Mouse (Mus musculus) liver, adult (tissue): ENCODE measurements around the gene Slc17a4.

Source experiments
- GATA4 ChIP-seq: IDR thresholded peaks from 2 replicates; pipeline ENCODE4 v1.6.1; 2014; ENCODE audit warnings: mild to moderate bottlenecking, low read length; ENCODE audit not compliant: insufficient replicate concordance

The Slc17a4 gene

DNA sequence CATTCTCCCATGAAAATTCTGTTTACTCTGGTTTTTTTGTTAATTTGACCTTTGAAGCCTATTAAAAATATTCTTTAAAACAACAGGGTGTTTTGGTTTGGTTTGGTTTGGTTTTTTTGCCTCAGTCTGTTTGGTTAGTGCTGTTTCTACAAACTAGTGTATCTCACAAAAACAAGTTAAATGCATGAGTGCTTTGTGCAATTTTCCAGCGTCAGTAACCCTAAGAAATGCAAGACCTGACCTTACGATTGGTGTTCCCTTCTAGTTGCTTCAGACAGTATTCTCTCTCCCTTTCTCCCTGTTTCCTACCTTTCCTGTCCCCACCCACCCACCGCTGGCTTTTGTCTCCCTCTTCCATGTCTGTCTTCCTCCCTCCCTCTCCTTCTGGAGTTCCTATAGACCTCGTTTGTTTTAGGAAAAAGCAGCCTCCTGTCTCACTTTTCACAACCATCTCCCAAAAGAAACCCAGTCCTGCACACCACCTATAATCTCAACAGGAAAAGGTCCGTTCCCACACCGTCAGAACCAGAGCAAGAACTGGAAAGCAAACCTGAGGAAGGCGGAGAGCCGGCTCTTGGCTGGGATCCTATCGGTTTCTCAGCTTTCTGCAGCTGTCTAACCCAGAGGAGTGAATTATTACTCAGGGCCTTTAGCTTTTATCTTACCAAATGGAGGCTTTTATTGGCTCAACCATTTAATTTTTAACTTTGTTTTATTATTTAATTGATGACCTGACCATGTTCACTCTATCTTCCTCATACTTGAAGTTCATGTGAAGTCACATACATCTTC is at the start of gene Slc17a4:
Gene Slc17a4, minus strand, starts transcription at position 634 of the 792 bp plus-strand sequence.
- peak; percentile 68; the same call in 1 of the 2 replicates for TF ChIP-seq GATA4

- no peak for TF ChIP-seq GATA4
Observed at GRCm38 (mm10) chr13:23959776-23960175, 45.0 kb upstream of the Slc17a4 start.

DNA sequence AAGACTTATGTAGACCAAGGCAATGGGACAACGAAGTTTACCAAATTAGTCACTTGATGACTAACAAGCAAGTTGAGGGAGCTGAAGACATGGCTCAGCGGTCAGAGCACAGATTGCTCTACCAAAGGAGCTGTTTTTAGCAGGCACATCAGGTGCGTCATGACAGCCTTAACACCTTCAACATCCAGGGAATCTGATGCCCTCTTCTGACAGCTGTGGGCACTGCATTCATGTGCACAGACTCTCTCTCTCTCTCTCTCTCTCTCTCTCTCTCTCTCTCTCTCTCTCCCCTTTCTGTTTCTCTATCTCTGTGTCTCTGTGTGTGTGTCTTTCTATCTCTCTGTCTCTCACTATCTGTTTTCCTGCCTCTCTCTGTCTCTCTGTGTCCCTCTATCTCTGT is 36.1 kb upstream of the Slc17a4 start:
- no peak for TF ChIP-seq GATA4

DNA sequence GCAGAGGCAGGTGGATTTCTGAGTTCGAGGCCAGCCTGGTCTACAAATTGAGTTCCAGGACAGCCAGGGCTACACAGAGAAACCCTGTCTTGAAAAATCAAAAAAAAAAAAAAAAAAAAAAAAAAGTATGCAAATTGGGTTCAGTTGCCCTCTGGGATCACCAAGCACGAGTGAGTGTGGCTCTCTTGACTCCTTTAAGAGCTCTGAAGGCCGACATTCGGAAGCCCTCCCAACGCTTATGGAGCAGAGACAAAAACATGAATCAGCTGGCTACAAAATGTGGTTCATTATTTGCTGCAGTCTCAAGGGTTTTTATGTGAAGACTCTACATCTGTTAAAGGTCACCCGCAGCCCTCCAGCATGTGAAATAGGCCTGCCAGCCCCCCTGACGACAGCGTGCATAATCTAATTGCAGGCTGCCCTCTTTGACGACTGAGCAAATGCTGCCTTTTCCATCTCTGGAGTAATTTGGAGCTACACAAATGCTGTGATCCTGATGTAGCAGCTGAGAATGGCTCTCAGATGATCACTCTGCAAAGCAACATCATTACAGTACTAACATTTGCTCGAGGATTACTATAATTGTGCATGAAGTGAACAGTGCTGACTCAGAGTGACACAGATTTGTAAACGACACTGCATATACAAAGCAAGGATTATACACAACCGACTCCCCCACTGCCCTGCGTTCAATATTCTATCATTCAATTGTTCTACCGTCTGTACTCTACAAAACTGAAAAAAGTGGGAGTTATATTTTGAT is 34.9 kb upstream of the Slc17a4 start:
- no peak for TF ChIP-seq GATA4

GRCm38 (mm10) chr13:23946254-23946653 is 31.4 kb upstream of the Slc17a4 start:
- no peak for TF ChIP-seq GATA4

DNA sequence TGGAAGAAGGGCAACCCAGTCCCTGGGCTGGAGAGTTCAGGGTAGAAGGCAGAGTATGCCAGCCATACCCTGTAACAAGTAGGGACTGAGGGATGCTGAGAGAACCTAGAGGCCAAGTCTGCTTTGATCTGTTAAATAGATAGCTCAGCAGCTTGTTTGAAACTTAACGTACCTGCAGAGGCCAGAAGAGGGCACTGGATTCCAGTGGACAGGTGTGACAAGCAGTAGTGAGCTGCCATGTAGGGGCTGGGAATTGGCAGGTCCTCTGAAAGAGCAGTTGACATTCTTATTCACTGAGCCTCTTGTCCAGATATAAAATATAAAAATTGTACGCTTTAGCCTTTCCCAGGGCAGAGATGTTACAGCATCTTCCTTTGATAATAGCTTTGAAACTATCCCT is 28.1 kb upstream of the Slc17a4 start:
- no peak for TF ChIP-seq GATA4

DNA sequence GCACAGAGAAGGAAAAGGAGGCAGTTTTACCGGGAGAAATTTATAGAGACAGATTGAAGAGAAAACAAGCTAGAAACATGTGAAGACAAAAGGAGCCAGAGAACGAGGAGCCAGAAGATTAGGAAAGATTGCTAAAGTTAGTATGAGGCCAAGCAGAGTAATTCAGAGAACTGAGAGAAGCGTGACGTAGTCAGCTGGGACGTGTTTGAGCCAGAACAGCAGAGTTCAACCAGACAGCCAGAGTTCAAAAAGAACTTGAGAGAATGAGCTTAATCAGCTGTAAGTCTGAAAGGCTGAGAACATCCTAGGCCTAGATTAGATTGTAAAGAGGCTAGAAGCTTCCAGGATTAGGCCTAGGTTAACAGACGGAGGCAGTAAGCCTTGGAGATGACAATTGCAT is 25.5 kb upstream of the Slc17a4 start:
- TF ChIP-seq GATA4: no peak

DNA sequence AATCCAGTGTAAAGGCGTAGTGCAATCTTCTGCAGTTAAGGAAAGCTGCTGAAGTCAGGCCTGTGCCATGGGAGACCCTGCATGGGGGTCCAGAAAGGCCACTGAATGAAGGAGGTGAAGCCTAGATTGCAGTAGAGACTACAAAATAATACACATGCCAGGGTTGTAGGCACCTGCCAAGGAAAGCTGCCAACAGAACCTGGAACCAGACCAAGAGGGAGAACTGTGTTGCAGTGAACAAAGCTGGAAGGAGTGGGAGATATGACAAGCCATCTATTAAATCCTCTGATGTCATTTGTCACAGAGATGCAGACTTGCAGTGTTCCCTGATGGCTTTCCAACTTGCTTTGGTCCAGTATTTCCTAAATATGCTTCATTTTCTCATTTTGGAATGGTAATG is 23.9 kb upstream of the Slc17a4 start:
- TF ChIP-seq GATA4: no peak

- TF ChIP-seq GATA4: no peak
Observed at GRCm38 (mm10) chr13:23934211-23934520, 19.4 kb upstream of the Slc17a4 start, which contains the start of gene Hist1h2aa. TSS of gene Hist1h2aa (plus strand) at chr13:23934462.

DNA sequence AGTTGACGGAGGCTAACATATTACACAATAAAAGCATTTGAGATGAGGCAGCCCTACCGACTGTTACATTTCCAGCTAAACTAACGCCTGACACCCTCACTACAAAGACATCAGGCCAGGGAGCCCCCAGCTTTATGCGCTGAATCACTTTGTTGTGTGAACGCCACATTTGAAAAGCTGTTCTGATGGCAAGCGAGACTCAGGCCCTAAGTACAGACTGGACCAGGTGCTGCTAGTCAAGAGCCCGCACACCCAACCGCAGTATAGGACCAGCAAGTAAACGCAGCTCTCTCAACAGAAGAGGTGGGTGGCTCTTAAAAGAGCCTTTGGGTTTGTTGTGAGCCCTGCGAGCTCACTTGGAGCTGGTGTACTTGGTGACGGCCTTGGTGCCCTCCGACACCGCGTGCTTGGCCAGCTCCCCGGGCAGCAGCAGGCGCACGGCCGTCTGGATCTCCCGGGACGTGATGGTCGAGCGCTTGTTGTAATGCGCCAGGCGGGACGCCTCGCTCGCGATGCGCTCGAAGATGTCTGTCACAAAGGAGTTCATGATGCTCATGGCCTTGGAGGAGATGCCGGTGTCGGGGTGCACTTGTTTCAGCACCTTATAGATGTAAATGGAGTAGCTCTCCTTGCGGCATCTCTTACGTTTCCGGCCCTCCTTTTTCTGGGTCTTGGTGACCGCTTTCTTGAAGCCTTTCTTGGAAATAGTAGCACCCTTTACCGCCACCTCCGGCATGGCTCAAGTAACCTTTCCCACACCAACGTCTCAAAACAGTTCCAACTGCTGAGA is 18.8 kb upstream of the Slc17a4 start, which contains the start of gene Hist1h2ba:
Gene Hist1h2ba, minus strand, starts transcription at position 736 of the 790 bp plus-strand sequence.
- no peak for TF ChIP-seq GATA4

- TF ChIP-seq GATA4: no peak
Observed at GRCm38 (mm10) chr13:23930904-23931303, 16.1 kb upstream of the Slc17a4 start.

GRCm38 (mm10) chr13:23930461-23930860 is 15.7 kb upstream of the Slc17a4 start:
- no peak for TF ChIP-seq GATA4

DNA sequence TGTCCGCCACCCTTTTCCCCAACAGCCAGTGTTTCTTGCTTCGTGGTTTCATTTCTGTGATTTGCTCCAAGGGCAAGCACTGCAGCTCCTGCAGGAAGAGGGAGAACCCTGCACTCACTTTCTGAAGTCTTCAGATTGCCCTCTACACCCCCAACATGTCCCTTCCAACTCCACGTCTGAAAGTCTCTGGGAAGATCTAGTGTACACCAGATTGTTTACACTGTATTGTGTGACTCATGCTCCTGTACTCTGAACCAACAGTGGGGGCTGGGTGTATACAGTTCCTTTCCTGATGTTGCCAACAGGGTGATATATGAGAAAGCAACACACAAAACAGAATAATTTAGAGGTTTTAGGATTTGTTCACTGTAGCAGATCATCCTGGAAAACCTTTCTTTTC is 13.8 kb upstream of the Slc17a4 start:
- TF ChIP-seq GATA4: no peak

- no peak for TF ChIP-seq GATA4
Observed at GRCm38 (mm10) chr13:23925792-23926191, 11.0 kb upstream of the Slc17a4 start.

DNA sequence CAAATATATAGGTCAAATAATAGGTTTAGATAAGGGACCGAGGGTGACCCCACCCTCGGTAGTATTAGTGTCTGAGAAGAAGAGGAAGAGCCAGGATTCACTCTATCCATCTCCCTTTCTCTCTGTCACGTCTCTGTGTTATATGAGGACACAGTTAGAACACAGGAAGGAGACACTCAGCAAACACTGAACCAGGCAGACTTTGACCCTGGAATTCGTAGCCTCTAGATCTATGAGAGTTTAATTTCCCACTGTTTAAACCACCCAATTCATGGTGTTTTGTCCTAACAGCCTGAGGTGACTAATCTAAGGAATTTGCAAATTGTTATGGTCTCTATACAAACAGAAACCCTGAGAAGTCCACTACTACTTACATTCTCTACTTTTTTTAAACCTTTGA is 2.9 kb upstream of the Slc17a4 start:
- no peak for TF ChIP-seq GATA4
